Comparison of ENCODE assay signal across 9 mouse cellular contexts in the genomic region with DNA sequence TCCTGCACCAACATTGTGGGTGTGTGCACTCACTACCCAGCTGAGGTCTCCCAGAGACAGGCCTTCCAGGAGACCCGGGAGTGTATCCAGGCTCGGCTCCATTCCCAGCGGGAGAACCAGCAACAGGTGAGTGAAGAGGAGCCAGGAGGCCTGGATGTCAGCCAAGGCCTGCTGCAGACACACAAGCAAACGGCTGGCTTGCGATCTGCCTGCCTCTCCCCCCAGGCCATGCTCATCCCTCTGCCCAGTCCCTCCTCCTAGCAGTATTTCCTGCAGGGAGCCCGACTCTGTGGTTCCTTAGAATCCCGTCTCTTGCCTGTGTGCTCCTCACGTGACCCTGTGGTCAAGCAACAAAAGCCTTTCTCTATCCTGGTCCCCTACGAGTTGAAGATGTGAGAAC.
DNase-seq lines count a peak whose midpoint lies in the region; ATAC-seq lines count a peak whose summit lies in the region.
"Had no signal": no experiment of that assay in that cellular context is flagged by ENCODE, and none has a peak within 500 bp of the region (broad histone marks: within the 10 kb centered on the region; RNA-seq: fewer than 3 reads in every experiment).

No protein-coding gene starts in this region.

- no peaks in the 10 kb centered on the region for H3K36me3 ChIP-seq in heart, embryonic 11.5 days (ENCODE audit: control insufficient read depth, insufficient read depth, low read length)
- peaks cover 14% of the 10 kb centered on the region for H3K36me3 ChIP-seq in heart, embryonic 13.5 days

- H3K27ac ChIP-seq in heart, embryonic 11.5 days (ENCODE audit: low read depth, low read length): no peak overlapping the region
- 0 out of 2 replicates have a peak overlapping the region, but pooled peaks have one; percentile 17 for H3K27ac ChIP-seq in heart, embryonic 13.5 days (replicated peaks)
- H3K27ac ChIP-seq: macrophage had no signal

- ATAC-seq in heart, embryonic 11.5 days (replicated peaks; ENCODE audit: insufficient number of reproducible peaks, low FRiP score, low TSS enrichment): no peak
- ATAC-seq in heart, embryonic 13.5 days (ENCODE audit: extremely low read depth, insufficient number of reproducible peaks, low FRiP score, low TSS enrichment): 0 out of 2 replicates have a peak, but pooled peaks have one; percentile 9
- ATAC-seq in activated CD4-positive, CD25-positive, alpha-beta regulatory T cell, adult 4 months: no peak

- H3K9ac ChIP-seq in heart, embryonic 11.5 days (ENCODE audit: low read depth, low read length): no peak overlapping the region
- no peak overlapping the region for H3K9ac ChIP-seq in heart, embryonic 13.5 days

- no peaks in the 10 kb centered on the region for H3K27me3 ChIP-seq in heart, embryonic 11.5 days (ENCODE audit: control insufficient read depth, insufficient read depth, low read length)
- H3K27me3 ChIP-seq in heart, embryonic 13.5 days (replicated peaks): 0 out of 2 replicates have a peak, but pooled peaks cover 3% of the 10 kb centered on the region

- peak; percentile 62 to 76 for DNase-seq in heart, adult 18-20 months
- DNase-seq in right cerebral cortex, postnatal 4 days: peak; percentile 30
- no peak for DNase-seq in right cerebral cortex, postnatal 25 days
- DNase-seq in testis, postnatal 14 days (ENCODE audit: low spot score): peak; percentile 31
- no peak for DNase-seq in lung, adult 18-20 months

- peaks cover 2% of the 10 kb centered on the region; the same call in 1 of the 2 replicates for H3K4me1 ChIP-seq in heart, embryonic 11.5 days (ENCODE audit: control insufficient read depth, insufficient read depth, low read length)
- H3K4me1 ChIP-seq in heart, embryonic 13.5 days: peaks cover 34% of the 10 kb centered on the region

- H3K4me2 ChIP-seq in heart, embryonic 11.5 days: no peak overlapping the region
- no peak overlapping the region for H3K4me2 ChIP-seq in heart, embryonic 13.5 days

- no peak overlapping the region for H3K4me3 ChIP-seq in heart, embryonic 11.5 days (ENCODE audit: low read depth, low read length)
- no peak overlapping the region for H3K4me3 ChIP-seq in heart, embryonic 13.5 days

- H3K9me3 ChIP-seq in heart, embryonic 11.5 days (replicated peaks; ENCODE audit: control insufficient read depth, low read length): no peaks in the 10 kb centered on the region
- H3K9me3 ChIP-seq in heart, embryonic 13.5 days: no peaks in the 10 kb centered on the region

- 60% methylated on average over 9 of the region's 9 CpGs for WGBS in heart, embryonic 11.5 days (ENCODE audit: insufficient replicate concordance)
- 47% methylated on average over 9 of the region's 9 CpGs for WGBS in heart, embryonic 13.5 days

Comparison
In these comparisons a context has a peak if more than half of its experiments do, and no peak if none do; other contexts are left out.
1. DNase-seq: peak in heart, adult 18-20 months (2 of 2), right cerebral cortex, postnatal 4 days (single experiment) and testis, postnatal 14 days (single experiment); none in right cerebral cortex, postnatal 25 days (single experiment) and lung, adult 18-20 months (0 of 2).